Mouse (Mus musculus) lung, embryonic 15.5 days (tissue): ENCODE measurements around the gene Zmynd15. TPM values are rescaled to one million over a fixed set of nuclear protein-coding genes. Genes with fewer than 3 reads are reported as not detected.

Experiments
- ATAC-seq: fragments of 200-750 bp; cut with Nextera tagmentation; 2 replicates; pipeline ENCODE4 v1.8.0; 2017; ENCODE audit warnings: moderate number of reproducible peaks, borderline replicate concordance; ENCODE audit not compliant: low FRiP score, low TSS enrichment; ENCODE audit errors: extremely low read depth
- H3K27ac ChIP-seq: fragments of 300-500 bp; sonication (generic); 2 replicates; pipeline ENCODE4 v1.5.1; 2015; ENCODE audit warnings: moderate library complexity, mild to moderate bottlenecking, inconsistent platforms
- H3K27me3 ChIP-seq: fragments of 300-500 bp; sonication (generic); 2 replicates; pipeline ENCODE4 v1.6.1; 2015; ENCODE audit warnings: inconsistent platforms
- H3K36me3 ChIP-seq: fragments of 300-500 bp; sonication (generic); 2 replicates; pipeline ENCODE4 v1.6.1; 2015; ENCODE audit warnings: inconsistent platforms
- H3K4me1 ChIP-seq: fragments of 300-500 bp; sonication (generic); 2 replicates; pipeline ENCODE4 v1.6.1; 2015; ENCODE audit warnings: inconsistent platforms
- H3K4me2 ChIP-seq: fragments of 300-500 bp; sonication (generic); 2 replicates; pipeline ENCODE4 v1.6.1; 2015; ENCODE audit warnings: inconsistent platforms, mild to moderate bottlenecking, moderate library complexity
- H3K4me3 ChIP-seq: fragments of 300-500 bp; sonication (generic); 2 replicates; pipeline ENCODE4 v1.5.1; 2015; ENCODE audit warnings: mild to moderate bottlenecking, inconsistent platforms
- H3K9ac ChIP-seq: fragments of 300-500 bp; sonication (generic); 2 replicates; pipeline ENCODE4 v1.6.1; 2015; ENCODE audit warnings: inconsistent platforms
- H3K9me3 ChIP-seq: fragments of 300-500 bp; sonication (generic); 2 replicates; pipeline ENCODE4 v1.6.1; 2016; ENCODE audit warnings: inconsistent platforms
- WGBS: fragments of 180-500 bp; shearing (Covaris S2); methylation state at CpG from one replicate; pipeline ENCODE4 v1.1.7; 2015; 5-methylcytosine and 5-hydroxymethylcytosine counted together
- polyA plus RNA-seq: library from polyadenylated mRNA; unstranded; fragments of >200 nt; fragmentation: Nextera tagmentation; extraction: Ambion mirVana; gene quantifications from 2 replicates; pipeline ENCODE4 v1.2.1, GENCODE M21; 2015

Zmynd15 gene
- polyA plus RNA-seq, 1 experiment from 2014 or later, result 0.45 TPM

- Histone ChIP-seq H3K36me3 (peaks cover 5% of the 10 kb centered on the region; the same call in 1 of the 2 replicates), H3K9ac (peak overlapping the region; percentile 87), H3K4me3 (peak overlapping the region; percentile 90), H3K4me1 (peaks cover 17% of the 10 kb centered on the region), H3K27ac (peak overlapping the region; percentile 75), H3K27me3 (no peaks in the 10 kb centered on the region), H3K4me2 (peak overlapping the region; percentile 91), H3K9me3 (no peaks in the 10 kb centered on the region)
- 8% methylated on average over 15 of the region's 15 CpGs for WGBS
- no peak; the same call in 1 of the 2 replicates for ATAC-seq
These were observed 26.2 kb upstream of the Zmynd15 start for GRCm38 (mm10) chr11:70432895-70433568.

GRCm38 (mm10) chr11:70433569-70433943 lies 25.7 kb upstream of the Zmynd15 start:
- Histone ChIP-seq H3K9ac (no peak overlapping the region), H3K4me3 (peak overlapping the region; percentile 90), H3K9me3 (no peaks in the 10 kb centered on the region), H3K36me3 (peaks cover 8% of the 10 kb centered on the region; the same call in 1 of the 2 replicates), H3K4me2 (peak overlapping the region; percentile 91), H3K4me1 (peaks cover 17% of the 10 kb centered on the region), H3K27me3 (no peaks in the 10 kb centered on the region), H3K27ac (no peak overlapping the region)
- 62% methylated on average over 1 of the region's 1 CpGs for WGBS
- no peak for ATAC-seq

- peaks cover 11% of the 10 kb centered on the region for H3K36me3 ChIP-seq
- 94% methylated on average over 3 of the region's 3 CpGs for WGBS
- H3K27me3 ChIP-seq, result no peaks in the 10 kb centered on the region
- peaks cover 17% of the 10 kb centered on the region for H3K4me1 ChIP-seq
- no peak overlapping the region for H3K4me3 ChIP-seq
- peak overlapping the region; percentile 91 for H3K4me2 ChIP-seq
- H3K9ac ChIP-seq, result no peak overlapping the region
- ATAC-seq, result no peak
- H3K27ac ChIP-seq, result no peak overlapping the region
- H3K9me3 ChIP-seq, result no peaks in the 10 kb centered on the region
These were observed 25.3 kb upstream of the Zmynd15 start for GRCm38 (mm10) chr11:70433951-70434350.

- no peak overlapping the region for H3K27ac ChIP-seq
- peaks cover 23% of the 10 kb centered on the region for H3K36me3 ChIP-seq
- H3K27me3 ChIP-seq, result no peaks in the 10 kb centered on the region
- H3K9ac ChIP-seq, result no peak overlapping the region
- H3K4me1 ChIP-seq, result peaks cover 17% of the 10 kb centered on the region
- WGBS, result 75% methylated on average over 5 of the region's 5 CpGs
- no peak overlapping the region for H3K4me2 ChIP-seq
- no peaks in the 10 kb centered on the region for H3K9me3 ChIP-seq
- no peak for ATAC-seq
- H3K4me3 ChIP-seq, result no peak overlapping the region
These were observed 23.8 kb upstream of the Zmynd15 start for GRCm38 (mm10) chr11:70435476-70435875.

GRCm38 (mm10) chr11:70437426-70437825 lies 21.8 kb upstream of the Zmynd15 start:
- H3K4me3 ChIP-seq, result no peak overlapping the region
- no peak overlapping the region for H3K9ac ChIP-seq
- H3K9me3 ChIP-seq, result no peaks in the 10 kb centered on the region
- no peak for ATAC-seq
- H3K27ac ChIP-seq, result no peak overlapping the region
- 87% methylated on average over 6 of the region's 6 CpGs for WGBS
- H3K36me3 ChIP-seq, result peaks cover 26% of the 10 kb centered on the region
- no peaks in the 10 kb centered on the region for H3K27me3 ChIP-seq
- H3K4me2 ChIP-seq, result no peak overlapping the region
- peaks cover 12% of the 10 kb centered on the region for H3K4me1 ChIP-seq

GRCm38 (mm10) chr11:70438728-70439374 lies 20.4 kb upstream of the Zmynd15 start:
- Histone ChIP-seq H3K9ac (no peak overlapping the region), H3K36me3 (peaks cover 26% of the 10 kb centered on the region), H3K4me2 (no peak overlapping the region), H3K9me3 (no peaks in the 10 kb centered on the region), H3K27ac (no peak overlapping the region), H3K4me1 (peaks cover 2% of the 10 kb centered on the region; the same call in 1 of the 2 replicates), H3K27me3 (no peaks in the 10 kb centered on the region), H3K4me3 (no peak overlapping the region)
- 87% methylated on average over 7 of the region's 7 CpGs for WGBS
- no peak for ATAC-seq

GRCm38 (mm10) chr11:70440637-70441036 lies 18.6 kb upstream of the Zmynd15 start:
- Histone ChIP-seq H3K4me1 (no peaks in the 10 kb centered on the region), H3K36me3 (peaks cover 26% of the 10 kb centered on the region)
- ATAC-seq, result no peak

GRCm38 (mm10) chr11:70441882-70442281 lies 17.4 kb upstream of the Zmynd15 start:
- H3K27ac ChIP-seq, result no peak overlapping the region
- H3K36me3 ChIP-seq, result peaks cover 26% of the 10 kb centered on the region
- no peaks in the 10 kb centered on the region for H3K9me3 ChIP-seq
- no peaks in the 10 kb centered on the region for H3K27me3 ChIP-seq
- no peak for ATAC-seq
- H3K4me2 ChIP-seq, result no peak overlapping the region
- 87% methylated on average over 7 of the region's 7 CpGs for WGBS
- no peak overlapping the region for H3K4me3 ChIP-seq
- no peak overlapping the region for H3K9ac ChIP-seq
- no peaks in the 10 kb centered on the region for H3K4me1 ChIP-seq

More at GRCm38 (mm10) chr11:70440637-70441036, 18.6 kb upstream of the Zmynd15 start:
- H3K4me3 ChIP-seq, result no peak overlapping the region
- H3K9ac ChIP-seq, result no peak overlapping the region
- H3K27ac ChIP-seq, result no peak overlapping the region
- H3K9me3 ChIP-seq, result no peaks in the 10 kb centered on the region
- 67% methylated on average over 4 of the region's 4 CpGs for WGBS
- H3K4me2 ChIP-seq, result no peak overlapping the region
- H3K27me3 ChIP-seq, result no peaks in the 10 kb centered on the region

GRCm38 (mm10) chr11:70443964-70444363 lies 15.3 kb upstream of the Zmynd15 start:
- H3K36me3 ChIP-seq, result peaks cover 15% of the 10 kb centered on the region; the same call in 1 of the 2 replicates

GRCm38 (mm10) chr11:70444667-70445066 lies 14.6 kb upstream of the Zmynd15 start:
- H3K27ac ChIP-seq, result no peak overlapping the region
- no peaks in the 10 kb centered on the region for H3K27me3 ChIP-seq
- H3K4me3 ChIP-seq, result no peak overlapping the region
- no peaks in the 10 kb centered on the region for H3K9me3 ChIP-seq
- no peaks in the 10 kb centered on the region for H3K4me1 ChIP-seq
- WGBS, result 47% methylated on average over 6 of the region's 6 CpGs
- no peak for ATAC-seq
- H3K9ac ChIP-seq, result no peak overlapping the region
- H3K4me2 ChIP-seq, result no peak overlapping the region
- H3K36me3 ChIP-seq, result peaks cover 10% of the 10 kb centered on the region; the same call in 1 of the 2 replicates

More at GRCm38 (mm10) chr11:70443964-70444363, 15.3 kb upstream of the Zmynd15 start:
- no peak for ATAC-seq
- no peaks in the 10 kb centered on the region for H3K4me1 ChIP-seq
- 76% methylated on average over 3 of the region's 3 CpGs for WGBS
- no peaks in the 10 kb centered on the region for H3K27me3 ChIP-seq
- no peak overlapping the region for H3K27ac ChIP-seq
- H3K4me3 ChIP-seq, result no peak overlapping the region
- H3K9me3 ChIP-seq, result no peaks in the 10 kb centered on the region
- H3K9ac ChIP-seq, result no peak overlapping the region
- no peak overlapping the region for H3K4me2 ChIP-seq

- no peaks in the 10 kb centered on the region for H3K9me3 ChIP-seq
- H3K4me2 ChIP-seq, result no peak overlapping the region
- H3K4me3 ChIP-seq, result no peak overlapping the region
- no peak for ATAC-seq
- H3K9ac ChIP-seq, result no peak overlapping the region
- H3K36me3 ChIP-seq, result no peaks in the 10 kb centered on the region
- no peak overlapping the region for H3K27ac ChIP-seq
- 31% methylated on average over 3 of the region's 3 CpGs for WGBS
- no peaks in the 10 kb centered on the region for H3K27me3 ChIP-seq
- H3K4me1 ChIP-seq, result peaks cover 5% of the 10 kb centered on the region; the same call in 1 of the 2 replicates
These were observed 12.5 kb upstream of the Zmynd15 start for GRCm38 (mm10) chr11:70446756-70447155.

GRCm38 (mm10) chr11:70447373-70447772 lies 11.9 kb upstream of the Zmynd15 start:
- no peak for ATAC-seq
- Histone ChIP-seq H3K27ac (no peak overlapping the region), H3K4me2 (no peak overlapping the region), H3K9me3 (no peaks in the 10 kb centered on the region), H3K9ac (no peak overlapping the region), H3K4me1 (peaks cover 7% of the 10 kb centered on the region; the same call in 1 of the 2 replicates), H3K4me3 (no peak overlapping the region), H3K27me3 (no peaks in the 10 kb centered on the region), H3K36me3 (no peaks in the 10 kb centered on the region)
- WGBS, result 76% methylated on average over 1 of the region's 1 CpGs
